Mouse (Mus musculus): Measurements from ENCODE around the gene Myoz1.
A peak's percentile ranks its signal among the peaks of the same experiment; 100 is the strongest.
"Not testable (repeated sequence)": the region's sequence is repeated elsewhere in the genome, so short reads cannot be mapped to it uniquely, and the experiment has no call there.

Gene Myoz1

GRCm38 (mm10) chr14:20638702-20639101 is 17.6 kb downstream of the Myoz1 start:
- DNase-seq (ENCODE audit: low spot score): no peak

- DNase-seq (ENCODE audit: low spot score): no peak
Observed at GRCm38 (mm10) chr14:20637818-20638574, 18.3 kb downstream of the Myoz1 start.

- not testable (repeated sequence) for DNase-seq (ENCODE audit: low spot score)
Observed at GRCm38 (mm10) chr14:20636968-20637367, 19.4 kb downstream of the Myoz1 start.

GRCm38 (mm10) chr14:20635546-20635945 is 20.8 kb downstream of the Myoz1 start:
- DNase-seq (ENCODE audit: low spot score): no peak

GRCm38 (mm10) chr14:20631253-20631652 is 25.1 kb downstream of the Myoz1 start:
- DNase-seq (ENCODE audit: low spot score): no peak

GRCm38 (mm10) chr14:20626971-20627370 is 29.4 kb downstream of the Myoz1 start:
- DNase-seq (ENCODE audit: low spot score): no peak

- no peak for DNase-seq (ENCODE audit: low spot score)
Observed at GRCm38 (mm10) chr14:20626447-20626846, 29.9 kb downstream of the Myoz1 start.

GRCm38 (mm10) chr14:20622907-20623306 is 33.4 kb downstream of the Myoz1 start:
- DNase-seq (ENCODE audit: low spot score): no peak

GRCm38 (mm10) chr14:20622412-20622811 is 33.9 kb downstream of the Myoz1 start:
- no peak for DNase-seq (ENCODE audit: low spot score)

- no peak for DNase-seq (ENCODE audit: low spot score)
Observed at GRCm38 (mm10) chr14:20621903-20622302, 34.4 kb downstream of the Myoz1 start.

GRCm38 (mm10) chr14:20619131-20619530 is 37.2 kb downstream of the Myoz1 start:
- no peak for DNase-seq (ENCODE audit: low spot score)

- DNase-seq (ENCODE audit: low spot score): no peak
Observed at GRCm38 (mm10) chr14:20618211-20618610, 38.1 kb downstream of the Myoz1 start.

- no peak for DNase-seq (ENCODE audit: low spot score)
Observed at GRCm38 (mm10) chr14:20616421-20616820, 39.9 kb downstream of the Myoz1 start.

GRCm38 (mm10) chr14:20615075-20615474 is 41.3 kb downstream of the Myoz1 start:
- no peak for DNase-seq (ENCODE audit: low spot score)

GRCm38 (mm10) chr14:20612820-20613219 is 43.5 kb downstream of the Myoz1 start:
- no peak for DNase-seq (ENCODE audit: low spot score)

GRCm38 (mm10) chr14:20610146-20610545 is 46.2 kb downstream of the Myoz1 start:
- peak; percentile 8 for DNase-seq (ENCODE audit: low spot score)

GRCm38 (mm10) chr14:20609519-20609918 is 46.8 kb downstream of the Myoz1 start:
- no peak for DNase-seq (ENCODE audit: low spot score)

- DNase-seq (ENCODE audit: low spot score): no peak
Observed at GRCm38 (mm10) chr14:20607396-20608126, 48.8 kb downstream of the Myoz1 start.

- DNase-seq (ENCODE audit: low spot score): no peak
Observed at GRCm38 (mm10) chr14:20601287-20601686, 55.1 kb downstream of the Myoz1 start.

- DNase-seq (ENCODE audit: low spot score): no peak
Observed at GRCm38 (mm10) chr14:20600203-20600602, 56.1 kb downstream of the Myoz1 start.

GRCm38 (mm10) chr14:20599542-20599941 is 56.8 kb downstream of the Myoz1 start:
- no peak for DNase-seq (ENCODE audit: low spot score)
